Mouse (Mus musculus) megakaryocyte progenitor cell, adult 5-6 weeks (primary cell): ENCODE results near the gene Pdx1. TPM values are rescaled to one million over a fixed set of nuclear protein-coding genes. Genes with fewer than 3 reads are reported as not detected.

ENCODE experiments used
- ATAC-seq: replicated peaks from 2 replicates; pipeline ENCODE4 v1.8.0; 2016; ENCODE audit warnings: mild to moderate bottlenecking, moderate TSS enrichment, inconsistent platforms; ENCODE audit not compliant: poor library complexity
- total RNA-seq, 2 experiments: library from RNA; stranded (forward) in 1 of 2; stranded (reverse) in 1 of 2; fragments of 157-497, 149-512 nt in 1 of 2; fragments of 200-1000 nt in 1 of 2; gene quantifications; 2 replicates each; pipeline versions ENCODE4 v1.2.3 to v1.2.4; 2015 to 2017

Pdx1 gene
- total RNA-seq, 2 experiments from 2014 or later = not detected

GRCm38 (mm10) chr5:147276701-147277546 lies 7.2 kb downstream of the Pdx1 start:
- no peak for ATAC-seq

GRCm38 (mm10) chr5:147277547-147277925 lies 7.8 kb downstream of the Pdx1 start:
- no peak for ATAC-seq

GRCm38 (mm10) chr5:147284365-147284764 lies 14.6 kb downstream of the Pdx1 start:
- ATAC-seq = no peak

- no peak for ATAC-seq
These were observed 22.2 kb downstream of the Pdx1 start for GRCm38 (mm10) chr5:147291764-147292505.

GRCm38 (mm10) chr5:147292506-147293120 lies 22.9 kb downstream of the Pdx1 start:
- ATAC-seq = no peak

GRCm38 (mm10) chr5:147293127-147293910 lies 23.6 kb downstream of the Pdx1 start:
- ATAC-seq = peak; percentile 97

- ATAC-seq = peak; percentile 59
These were observed 24.4 kb downstream of the Pdx1 start for GRCm38 (mm10) chr5:147294121-147294520.

- ATAC-seq = no peak
These were observed 27.5 kb downstream of the Pdx1 start for GRCm38 (mm10) chr5:147297249-147297648.

- ATAC-seq = peak; percentile 93
These were observed 29.7 kb downstream of the Pdx1 start for GRCm38 (mm10) chr5:147299255-147300000.

- ATAC-seq = no peak
These were observed 30.2 kb downstream of the Pdx1 start for GRCm38 (mm10) chr5:147300001-147300363.

- ATAC-seq = no peak
These were observed 31.4 kb downstream of the Pdx1 start for GRCm38 (mm10) chr5:147300917-147301780.

- ATAC-seq = no peak
These were observed 32.0 kb downstream of the Pdx1 start for GRCm38 (mm10) chr5:147301781-147302070.

- no peak for ATAC-seq
These were observed 32.4 kb downstream of the Pdx1 start for GRCm38 (mm10) chr5:147302141-147302540.

- no peak for ATAC-seq
These were observed 33.1 kb downstream of the Pdx1 start for GRCm38 (mm10) chr5:147302746-147303400.

GRCm38 (mm10) chr5:147304276-147305155 lies 34.8 kb downstream of the Pdx1 start:
- ATAC-seq = no peak

- no peak for ATAC-seq
These were observed 35.4 kb downstream of the Pdx1 start for GRCm38 (mm10) chr5:147305166-147305565.

GRCm38 (mm10) chr5:147305856-147306637 lies 36.3 kb downstream of the Pdx1 start:
- ATAC-seq = no peak
